Mouse (Mus musculus): Measurements from ENCODE around the gene Rfwd3.
"Not testable (repeated sequence)": the region's sequence is repeated elsewhere in the genome, so short reads cannot be mapped to it uniquely, and the experiment has no call there.

The Rfwd3 gene

GRCm38 (mm10) chr8:111285603-111286002, 14.4 kb downstream of the Rfwd3 start:
- DNase-seq (ENCODE audit: low spot score) = no peak

GRCm38 (mm10) chr8:111282093-111282492, 17.9 kb downstream of the Rfwd3 start:
- DNase-seq (ENCODE audit: low spot score) = no peak

- no peak for DNase-seq (ENCODE audit: low spot score)
Observed at GRCm38 (mm10) chr8:111268277-111268676, 31.7 kb downstream of the Rfwd3 start.

- DNase-seq (ENCODE audit: low spot score) = not testable (repeated sequence)
Observed at GRCm38 (mm10) chr8:111266161-111266560, 33.9 kb downstream of the Rfwd3 start.

- DNase-seq (ENCODE audit: low spot score) = no peak
Observed at GRCm38 (mm10) chr8:111264693-111265220, 35.3 kb downstream of the Rfwd3 start.

DNA sequence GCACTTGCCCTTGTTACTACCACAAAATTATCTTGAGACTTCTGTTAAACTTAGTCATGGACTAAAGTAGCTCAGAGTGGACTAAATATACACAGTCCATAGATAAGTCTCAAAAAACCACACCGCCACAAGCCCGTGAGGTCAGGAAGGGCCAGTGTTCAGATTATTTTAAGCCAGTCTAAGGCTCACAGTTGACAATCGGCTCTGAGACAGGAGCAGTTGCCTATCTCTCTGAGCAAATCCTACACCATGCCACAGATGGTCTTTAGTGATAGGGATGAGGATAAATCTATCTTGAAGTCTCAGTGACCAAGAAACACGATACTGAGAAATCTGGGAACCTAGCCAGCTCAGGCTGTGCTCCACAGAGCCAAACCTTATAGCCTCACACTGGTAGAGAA, 38.0 kb downstream of the Rfwd3 start:
- DNase-seq (ENCODE audit: low spot score) = no peak

- DNase-seq (ENCODE audit: low spot score) = no peak
Observed at GRCm38 (mm10) chr8:111260251-111260650, 39.8 kb downstream of the Rfwd3 start.

- no peak for DNase-seq (ENCODE audit: low spot score)
Observed at GRCm38 (mm10) chr8:111259408-111259741, 40.6 kb downstream of the Rfwd3 start.

DNA sequence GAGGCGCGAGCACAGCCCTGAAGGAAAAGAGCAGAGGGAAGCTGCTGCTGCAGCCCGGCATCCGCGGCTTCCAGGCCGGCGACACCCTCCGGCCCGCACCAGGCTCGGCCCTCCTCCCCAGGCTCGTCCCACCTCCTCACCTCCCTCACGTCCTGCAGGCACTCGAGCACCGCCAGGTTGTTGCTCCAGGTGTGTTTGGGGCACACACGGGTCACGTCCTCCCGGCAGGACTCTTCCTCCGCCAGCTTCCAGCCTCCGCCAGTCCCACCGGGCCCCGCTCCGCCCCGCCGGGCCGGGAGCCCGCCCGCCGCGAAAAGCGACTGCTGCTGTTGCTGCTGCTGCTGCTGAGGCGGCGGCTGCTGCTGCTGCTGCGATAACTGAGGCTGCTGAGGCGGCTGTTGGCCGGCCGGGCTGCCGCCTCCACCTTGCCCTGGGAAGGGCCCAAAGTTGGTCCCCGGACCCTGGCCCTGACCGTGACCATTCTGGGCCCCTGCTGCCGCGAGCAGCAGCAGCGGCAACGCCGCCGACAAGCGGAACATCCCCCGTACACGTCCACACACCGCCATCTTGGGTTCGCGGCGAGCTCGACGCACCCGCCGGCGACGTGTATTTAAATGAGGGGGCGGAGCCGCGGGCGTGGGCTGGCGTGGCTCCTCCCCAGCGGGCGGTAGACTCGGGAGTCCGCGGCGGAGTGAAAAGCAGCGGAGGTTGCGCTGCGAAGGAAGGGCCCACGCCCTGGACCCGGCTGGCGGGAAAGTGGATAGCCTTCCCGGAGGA, 41.2 kb downstream of the Rfwd3 start, which contains the start of gene Glg1:
Glg1 (minus strand) TSS at position 586 of the 777 bp plus-strand sequence.
- DNase-seq (ENCODE audit: low spot score) = peak; percentile 93

GRCm38 (mm10) chr8:111258010-111258630, 41.9 kb downstream of the Rfwd3 start:
- DNase-seq (ENCODE audit: low spot score) = no peak

GRCm38 (mm10) chr8:111252487-111253112, 47.4 kb downstream of the Rfwd3 start:
- DNase-seq (ENCODE audit: low spot score) = no peak

DNA sequence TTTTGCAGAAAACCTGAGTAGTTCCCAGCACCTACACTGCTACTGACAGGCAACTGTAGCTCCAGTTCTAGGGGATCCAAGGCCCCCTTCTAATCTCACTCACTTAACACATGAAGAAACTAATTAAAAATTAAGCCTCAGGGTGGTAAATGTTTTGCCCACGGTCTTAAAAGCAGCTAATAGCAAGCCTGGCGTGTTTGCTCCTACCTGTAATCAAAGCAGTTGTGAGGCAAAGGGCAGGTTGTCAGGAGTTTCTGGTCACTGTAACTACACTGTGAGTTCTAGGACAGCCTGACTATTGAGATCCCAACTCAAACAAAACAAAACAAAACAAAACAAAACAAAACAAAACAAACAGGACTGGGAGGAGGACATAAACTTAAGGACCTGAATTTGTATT, 49.9 kb downstream of the Rfwd3 start:
- DNase-seq (ENCODE audit: low spot score) = no peak

DNA sequence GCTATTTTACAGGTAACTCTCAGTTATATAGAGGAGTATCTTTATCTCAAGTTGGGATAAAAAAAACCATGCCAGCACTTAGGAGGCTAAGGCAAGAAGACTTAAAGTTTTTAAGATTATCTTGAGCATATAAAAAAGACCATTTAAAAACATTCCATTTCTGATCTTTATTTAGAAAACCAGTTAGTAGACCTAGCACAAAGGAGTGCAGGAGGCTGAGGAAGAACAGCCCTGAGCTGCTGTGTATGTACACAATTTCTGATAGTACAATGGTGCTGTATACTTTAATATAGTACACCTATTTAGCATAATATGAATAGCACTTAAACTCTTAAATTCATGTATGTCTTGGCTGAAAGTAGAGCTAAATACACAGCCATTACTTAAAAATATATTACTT, 51.9 kb downstream of the Rfwd3 start:
- DNase-seq (ENCODE audit: low spot score) = no peak

GRCm38 (mm10) chr8:111246864-111247263, 53.2 kb downstream of the Rfwd3 start:
- DNase-seq (ENCODE audit: low spot score) = not testable (repeated sequence)

GRCm38 (mm10) chr8:111246287-111246830, 53.7 kb downstream of the Rfwd3 start:
- no peak for DNase-seq (ENCODE audit: low spot score)

DNA sequence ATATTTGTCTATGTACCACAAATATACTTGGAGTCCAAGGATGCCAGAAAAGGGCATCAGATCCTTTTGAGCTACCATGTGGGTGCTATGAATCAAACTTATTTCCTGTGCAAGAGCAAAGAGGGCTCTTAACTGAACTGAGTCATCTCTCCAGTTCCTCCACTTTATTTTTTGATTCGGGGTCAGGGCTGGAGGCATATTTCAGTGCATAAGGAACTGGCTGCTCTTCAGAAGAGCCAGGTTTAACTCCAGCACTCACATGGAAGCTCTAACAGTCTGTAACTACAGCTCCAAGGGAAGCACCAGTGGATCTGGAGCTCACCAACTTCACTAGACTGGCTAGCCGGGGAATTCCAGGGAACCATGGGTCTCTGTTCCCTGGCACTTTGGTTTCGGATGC, 62.7 kb downstream of the Rfwd3 start:
- no peak for DNase-seq (ENCODE audit: low spot score)

DNA sequence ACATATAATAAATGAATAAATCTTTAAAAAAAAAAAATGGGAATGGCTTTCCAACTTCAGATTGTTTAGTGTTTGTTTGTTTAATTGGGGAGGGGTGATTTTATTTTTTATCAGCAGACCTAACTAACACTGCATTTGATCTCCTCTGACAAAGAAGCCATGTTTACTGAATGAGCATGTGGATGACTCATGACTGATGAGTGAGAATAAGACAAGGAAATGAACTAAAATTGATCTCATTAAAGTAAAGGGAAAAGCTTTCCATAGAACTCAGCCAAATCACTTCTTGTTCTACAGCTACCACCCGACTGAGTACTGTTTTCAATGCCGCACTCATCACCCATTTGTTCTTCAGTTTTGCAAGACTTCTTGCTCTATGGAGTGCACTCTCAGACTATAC, 66.3 kb downstream of the Rfwd3 start:
- DNase-seq (ENCODE audit: low spot score) = no peak

DNA sequence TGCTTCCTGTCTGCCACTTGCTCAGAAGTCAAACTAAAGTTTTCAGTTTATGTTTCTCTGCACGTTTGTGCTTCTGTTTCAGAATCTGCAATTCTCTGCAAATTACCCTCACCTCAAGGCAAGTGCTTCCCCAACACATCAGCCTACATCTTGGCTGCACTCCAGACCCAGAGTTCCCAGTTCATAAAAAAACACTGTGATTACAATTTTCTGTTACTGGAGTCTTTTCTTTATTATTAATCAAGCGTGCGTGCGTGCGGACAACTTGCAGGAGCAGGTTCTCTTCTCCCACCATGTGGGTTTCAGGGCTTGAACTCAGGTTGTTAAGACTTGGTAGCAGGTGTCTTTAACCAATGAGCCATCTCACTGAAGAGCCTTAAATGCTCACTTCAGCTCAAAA, 75.9 kb downstream of the Rfwd3 start:
- DNase-seq (ENCODE audit: low spot score) = peak; percentile 22
